Mouse (Mus musculus) thymus, adult 2 months (tissue): ENCODE data around the gene Slc5a4b. TPM values are rescaled to one million over a fixed set of nuclear protein-coding genes. Genes with fewer than 3 reads are reported as not detected.

Experiments used
- DNase-seq: peaks from one replicate; pipeline ENCODE4 v3.0.0; 2021
- H3K27ac ChIP-seq: fragments of 200-500 bp; 2 replicates; pipeline ENCODE4 v1.5.1; 2012; ENCODE audit warnings: low read length, control low read depth; ENCODE audit not compliant: control insufficient read depth, insufficient read depth
- H3K27me3 ChIP-seq: fragments of 200-500 bp; 2 replicates; pipeline ENCODE4 v1.6.1; 2012; ENCODE audit warnings: mild to moderate bottlenecking, low read length, moderate library complexity, mixed read lengths; ENCODE audit not compliant: control insufficient read depth, insufficient read depth
- H3K36me3 ChIP-seq: fragments of 200-500 bp; 2 replicates; pipeline ENCODE4 v1.6.1; 2012; ENCODE audit warnings: mild to moderate bottlenecking, low read length, moderate library complexity; ENCODE audit not compliant: control insufficient read depth, insufficient read depth
- H3K4me1 ChIP-seq: fragments of 200-500 bp; replicated peaks from 2 replicates; pipeline ENCODE4 v1.6.1; 2012; ENCODE audit warnings: low read length; ENCODE audit not compliant: control insufficient read depth, insufficient read depth
- H3K4me3 ChIP-seq: fragments of 200-500 bp; 2 replicates; pipeline ENCODE4 v1.5.1; 2012; ENCODE audit warnings: mild to moderate bottlenecking, low read length, control low read depth, moderate library complexity; ENCODE audit not compliant: control insufficient read depth, insufficient read depth
- CTCF ChIP-seq: fragments of 200-500 bp; IDR thresholded peaks from 2 replicates; pipeline ENCODE4 v1.5.1; 2012; ENCODE audit warnings: mild to moderate bottlenecking, control low read depth, low read length, moderate library complexity, borderline replicate concordance; ENCODE audit not compliant: control insufficient read depth, poor library complexity, insufficient read depth; ENCODE audit errors: extremely low read depth
- POLR2A ChIP-seq: fragments of 200-500 bp; IDR thresholded peaks from 2 replicates; pipeline ENCODE4 v1.6.1; 2012; ENCODE audit warnings: mild to moderate bottlenecking, low read length, control low read depth, moderate library complexity; ENCODE audit not compliant: control insufficient read depth, poor library complexity, insufficient read depth; ENCODE audit errors: extremely low read depth
- WGBS: fragments of 180-500 bp; shearing (Covaris S2); methylation state at CpG from one replicate; pipeline ENCODE4 v1.1.7; 2018; 5-methylcytosine and 5-hydroxymethylcytosine counted together
- polyA plus RNA-seq: library from polyadenylated mRNA; depleted of rRNA; stranded (reverse); fragments of >200 nt; gene quantifications from 2 replicates; pipeline ENCODE4 v1.2.3, GENCODE M21; 2012

The Slc5a4b gene
- polyA plus RNA-seq, 1 experiment, result 0.04 TPM

DNA sequence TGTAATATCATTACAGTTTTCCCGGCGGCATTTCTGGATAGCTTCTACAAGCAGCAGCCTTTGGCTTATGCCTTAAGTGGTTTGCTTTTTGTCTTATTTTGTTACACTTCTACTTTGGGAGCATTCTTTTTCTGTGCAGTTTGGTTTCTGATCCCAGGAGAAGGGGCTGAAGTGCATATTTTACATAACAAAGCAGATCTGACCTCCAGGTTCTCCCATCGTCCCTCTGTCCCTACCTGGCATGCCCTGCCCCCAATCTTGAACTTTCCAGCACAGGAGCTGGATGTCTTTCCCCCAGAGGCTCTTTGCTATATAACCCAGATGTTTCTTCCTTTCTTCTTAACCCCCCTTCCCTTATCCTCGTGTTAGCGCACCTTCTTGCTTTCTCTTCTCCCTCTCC, 65.4 kb downstream of the Slc5a4b start:
- WGBS, result 72% methylated on average over 5 of the region's 5 CpGs
- peaks cover 4% of the 10 kb centered on the region for H3K36me3 ChIP-seq
- no peak for DNase-seq
- no peak overlapping the region for H3K27ac ChIP-seq
- no peaks in the 10 kb centered on the region for H3K27me3 ChIP-seq
- TF ChIP-seq POLR2A (no peak), CTCF (no peak)
- no peak overlapping the region for H3K4me3 ChIP-seq
- no peaks in the 10 kb centered on the region for H3K4me1 ChIP-seq

DNA sequence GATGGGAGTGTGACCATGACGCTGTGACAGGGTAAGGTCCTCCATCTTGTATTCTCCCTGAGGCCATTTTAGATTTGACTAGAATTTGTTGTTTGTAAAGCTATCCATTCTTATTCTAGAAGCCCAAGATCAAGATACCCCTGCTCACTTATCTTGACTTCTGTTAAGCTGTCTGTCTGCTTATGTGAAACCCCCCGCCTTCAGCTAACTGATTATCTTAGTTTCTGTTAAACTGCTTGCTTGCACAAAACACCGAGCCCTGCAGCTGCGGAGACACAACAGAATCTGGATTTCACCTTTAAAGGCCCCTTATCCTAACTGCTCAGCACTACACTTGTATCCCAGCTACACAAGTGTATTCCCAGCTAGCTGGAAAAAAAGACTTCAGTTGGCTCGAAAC, 73.8 kb downstream of the Slc5a4b start:
- H3K36me3 ChIP-seq, result peaks cover 29% of the 10 kb centered on the region
- DNase-seq, result no peak
- no peaks in the 10 kb centered on the region for H3K27me3 ChIP-seq

DNA sequence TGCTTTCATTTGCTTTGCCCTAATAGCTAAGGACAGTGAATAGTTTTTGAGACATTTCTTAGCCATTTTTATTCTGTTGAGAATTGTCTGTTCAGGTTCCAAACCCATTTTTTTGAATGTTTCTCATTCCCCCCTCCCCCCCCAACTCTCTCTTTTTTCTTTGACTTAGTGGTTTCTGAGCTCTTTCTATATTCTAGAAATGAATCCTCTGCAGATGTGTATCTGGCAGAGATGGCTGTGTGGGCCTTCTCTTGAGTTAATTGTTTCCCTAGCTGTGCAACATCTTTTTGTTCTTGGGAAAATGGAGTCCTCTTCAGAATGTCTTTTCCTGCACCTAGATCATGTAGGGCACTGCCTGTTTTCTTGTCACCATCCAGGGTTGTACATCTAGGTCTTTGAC, 75.5 kb downstream of the Slc5a4b start:
- no peaks in the 10 kb centered on the region for H3K27me3 ChIP-seq
- H3K4me1 ChIP-seq, result peaks cover 15% of the 10 kb centered on the region
- H3K27ac ChIP-seq, result no peak overlapping the region
- no peak for DNase-seq
- TF ChIP-seq CTCF (no peak), POLR2A (no peak)
- H3K4me3 ChIP-seq, result no peak overlapping the region
- H3K36me3 ChIP-seq, result peaks cover 25% of the 10 kb centered on the region

More for the DNA sequence above, 73.8 kb downstream of the Slc5a4b start:
- TF ChIP-seq POLR2A (no peak), CTCF (no peak)
- WGBS, result 95% methylated on average over 5 of the region's 5 CpGs
- Histone ChIP-seq H3K27ac (no peak overlapping the region), H3K4me1 (peaks cover 12% of the 10 kb centered on the region), H3K4me3 (no peak overlapping the region)

DNA sequence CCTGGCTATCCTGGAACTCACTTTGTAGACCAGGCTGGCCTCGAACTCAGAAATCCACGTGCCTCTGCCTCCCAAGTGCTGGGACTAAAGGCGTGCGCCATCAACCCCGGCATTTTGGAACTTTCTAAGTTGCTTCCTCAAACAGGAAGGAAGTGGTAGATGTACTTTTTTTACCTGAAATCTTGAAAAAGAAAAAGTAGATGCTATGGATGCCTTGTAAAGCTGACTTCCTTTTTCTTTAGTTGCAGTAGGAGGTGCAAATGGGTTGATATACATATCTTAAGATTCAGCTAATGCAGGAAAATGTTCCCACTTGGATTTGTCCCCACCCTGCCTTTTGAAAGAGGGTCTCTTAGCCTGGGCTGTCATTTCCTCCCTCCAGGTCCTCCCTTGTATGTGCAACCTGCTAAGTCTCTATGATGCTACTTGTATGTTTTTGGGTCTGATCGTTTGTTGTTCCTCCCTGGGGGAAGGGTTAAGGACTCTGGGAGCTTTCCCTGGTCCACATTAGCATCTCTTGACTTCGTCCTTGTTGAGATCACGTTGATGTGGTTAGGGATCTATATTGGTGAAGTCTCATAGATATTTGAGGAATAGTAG, 76.7 kb downstream of the Slc5a4b start:
- WGBS, result 53% methylated on average over 8 of the region's 8 CpGs
- Histone ChIP-seq H3K27me3 (no peaks in the 10 kb centered on the region), H3K4me3 (no peak overlapping the region), H3K27ac (peak overlapping the region; percentile 21; the same call in 1 of the 2 replicates), H3K36me3 (peaks cover 13% of the 10 kb centered on the region), H3K4me1 (peaks cover 15% of the 10 kb centered on the region)
- no peak for DNase-seq
- no peak for TF ChIP-seq POLR2A

DNA sequence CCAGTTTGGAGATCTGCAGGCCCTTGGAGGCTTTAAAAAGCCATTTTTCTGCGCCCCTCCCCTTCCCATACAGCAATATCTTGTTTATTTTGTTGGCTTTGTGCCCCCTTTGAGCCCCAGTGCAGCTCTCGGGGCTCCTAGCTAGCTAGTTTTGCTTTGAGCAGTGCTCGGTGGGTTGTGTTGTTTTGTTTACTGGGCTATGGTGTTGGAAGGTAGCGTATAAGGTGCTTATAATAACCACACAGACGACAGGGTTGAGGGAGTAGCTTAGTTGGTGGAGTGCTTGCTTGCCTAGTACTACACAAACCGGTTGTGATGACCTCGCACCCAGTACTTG, 77.7 kb downstream of the Slc5a4b start:
- 18% methylated on average over 7 of the region's 7 CpGs for WGBS
- Histone ChIP-seq H3K4me1 (peaks cover 11% of the 10 kb centered on the region), H3K36me3 (peaks cover 3% of the 10 kb centered on the region), H3K4me3 (peak overlapping the region; percentile 73), H3K27ac (no peak overlapping the region), H3K27me3 (no peaks in the 10 kb centered on the region)
- no peak for DNase-seq
- TF ChIP-seq CTCF, result no peak
- TF ChIP-seq POLR2A, result no peak

DNA sequence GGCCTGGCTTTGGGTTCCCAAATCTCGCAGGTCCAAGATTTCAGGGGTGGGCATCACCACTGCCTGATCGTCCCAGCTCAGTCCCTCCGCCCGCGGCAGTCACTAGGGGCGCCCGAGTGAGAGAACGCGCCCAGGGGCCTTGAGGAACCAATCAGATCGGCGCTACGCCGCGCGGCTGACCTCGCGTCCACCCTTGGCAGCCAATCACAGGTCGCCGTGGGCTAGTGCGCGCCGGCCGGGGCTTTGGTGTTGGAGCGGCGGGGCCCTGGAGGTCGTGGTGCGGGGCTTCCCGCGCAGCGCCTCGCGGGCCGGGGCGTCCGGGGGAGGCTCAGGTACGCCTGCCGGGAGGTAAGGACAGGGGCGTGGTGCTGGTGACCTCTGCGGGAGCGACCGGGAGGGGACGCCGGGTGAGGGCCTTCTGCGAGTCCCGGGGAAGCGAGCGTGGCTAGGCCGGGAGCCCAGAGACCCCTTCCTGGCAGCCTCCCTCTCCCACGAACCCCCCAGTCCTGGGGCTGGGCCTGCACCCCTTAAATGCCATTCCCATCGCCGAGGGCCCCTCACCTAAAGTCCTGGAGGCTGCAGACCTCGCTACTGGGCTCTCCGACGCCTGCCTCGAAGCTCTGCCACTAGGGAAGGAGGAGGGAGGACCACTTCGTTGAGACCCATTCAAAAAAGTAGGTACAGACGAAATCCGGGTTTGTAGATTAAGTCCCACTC, 78.2 kb downstream of the Slc5a4b start, which contains the start of gene Zfp280b:
Gene Zfp280b, plus strand, starts transcription at position 249 of the 717 bp plus-strand sequence.
- Histone ChIP-seq H3K4me1 (peaks cover 8% of the 10 kb centered on the region), H3K27me3 (no peaks in the 10 kb centered on the region), H3K4me3 (peak within 1 kb of the TSS; percentile 73), H3K36me3 (no peaks in the 10 kb centered on the region; the same call in 1 of the 2 replicates), H3K27ac (no peak within 1 kb of the TSS)
- peak; percentile 96 for DNase-seq
- TF ChIP-seq CTCF (peak; percentile 79), POLR2A (peak; percentile 84)
- under 1% methylated on average over 58 of the region's 58 CpGs for WGBS
